Mouse (Mus musculus) urinary bladder, postnatal 10 days (tissue): ENCODE results near the gene Tubg2.

ENCODE experiments used
- DNase-seq: peaks from one replicate; pipeline ENCODE4 v3.0.0; 2022; ENCODE audit warnings: low spot score

Tubg2 gene

DNA sequence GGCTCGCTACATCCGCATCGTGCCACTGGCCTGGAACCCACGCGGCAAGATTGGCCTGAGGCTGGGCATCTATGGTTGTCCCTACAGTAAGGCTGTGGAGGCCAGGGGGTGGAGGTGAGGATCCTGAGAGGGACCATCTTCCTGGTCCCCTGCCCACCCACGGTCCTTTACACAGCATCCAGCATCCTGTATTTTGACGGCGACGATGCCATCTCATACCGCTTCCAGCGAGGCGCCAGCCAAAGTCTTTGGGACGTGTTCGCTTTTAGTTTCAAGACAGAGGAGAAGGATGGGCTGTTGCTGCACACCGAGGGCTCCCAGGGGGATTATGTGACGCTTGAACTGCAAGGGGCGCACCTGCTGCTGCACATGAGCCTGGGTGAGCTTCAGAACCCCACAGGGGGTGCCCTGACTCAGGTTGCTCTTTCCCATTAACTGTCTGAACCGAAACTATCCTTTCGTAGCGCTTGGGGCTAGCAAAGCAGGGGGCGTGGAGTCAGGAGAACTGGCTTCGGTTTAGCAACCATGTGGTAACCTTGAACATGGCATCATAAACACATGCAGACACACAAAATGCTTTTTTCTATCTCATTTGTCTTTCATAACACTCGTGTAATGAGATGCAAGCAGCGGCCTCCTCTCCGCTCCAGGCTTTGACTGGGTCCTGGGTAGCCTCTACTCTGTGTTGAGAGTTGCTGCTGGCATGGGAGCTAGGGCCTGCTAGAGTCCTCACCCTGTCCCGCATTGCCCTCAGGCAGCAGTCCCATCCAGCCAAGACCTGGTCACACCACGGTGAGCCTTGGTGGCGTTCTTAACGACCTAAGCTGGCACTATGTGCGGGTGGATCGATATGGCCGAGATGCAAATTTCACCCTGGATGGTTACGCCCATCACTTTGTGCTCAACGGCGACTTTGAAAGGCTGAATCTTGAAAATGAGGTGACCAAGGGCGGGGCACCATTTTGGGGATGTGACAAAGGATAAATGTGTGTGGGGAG lies 22.7 kb downstream of the Tubg2 start:
- no peak for DNase-seq

DNA sequence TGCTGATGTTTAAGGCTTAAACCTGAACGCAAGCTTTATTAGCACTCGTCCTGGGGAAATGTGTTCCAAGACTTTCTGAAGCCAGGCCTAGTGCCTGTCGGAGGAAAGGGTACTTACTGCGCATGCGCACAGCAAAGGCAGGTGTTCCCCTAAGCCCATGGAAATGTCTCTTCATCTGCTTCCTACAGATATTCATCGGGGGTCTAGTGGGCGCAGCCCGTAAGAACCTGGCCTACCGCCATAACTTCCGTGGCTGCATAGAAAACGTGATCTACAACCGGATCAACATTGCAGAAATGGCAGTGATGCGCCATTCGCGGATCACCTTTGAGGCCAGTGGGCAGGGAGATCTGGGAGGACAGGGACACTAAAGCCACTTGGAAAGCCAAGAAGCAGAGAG lies 23.6 kb downstream of the Tubg2 start:
- DNase-seq, result no peak

DNA sequence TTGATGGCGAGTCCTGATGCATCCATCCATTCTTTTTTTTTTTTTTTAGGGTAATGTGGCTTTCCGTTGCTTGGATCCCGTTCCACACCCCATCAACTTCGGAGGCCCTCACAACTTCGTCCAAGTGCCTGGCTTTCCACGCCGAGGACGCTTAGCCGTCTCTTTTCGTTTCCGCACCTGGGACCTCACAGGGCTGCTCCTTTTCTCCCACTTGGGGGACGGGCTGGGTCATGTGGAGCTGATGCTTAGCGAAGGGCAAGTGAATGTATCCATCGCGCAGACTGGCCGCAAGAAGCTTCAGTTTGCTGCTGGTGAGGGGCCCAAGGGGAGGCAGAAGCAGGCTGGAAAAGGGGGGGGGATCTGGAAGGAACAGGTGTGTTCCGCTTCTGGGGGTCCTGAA lies 24.6 kb downstream of the Tubg2 start:
- DNase-seq, result no peak

DNA sequence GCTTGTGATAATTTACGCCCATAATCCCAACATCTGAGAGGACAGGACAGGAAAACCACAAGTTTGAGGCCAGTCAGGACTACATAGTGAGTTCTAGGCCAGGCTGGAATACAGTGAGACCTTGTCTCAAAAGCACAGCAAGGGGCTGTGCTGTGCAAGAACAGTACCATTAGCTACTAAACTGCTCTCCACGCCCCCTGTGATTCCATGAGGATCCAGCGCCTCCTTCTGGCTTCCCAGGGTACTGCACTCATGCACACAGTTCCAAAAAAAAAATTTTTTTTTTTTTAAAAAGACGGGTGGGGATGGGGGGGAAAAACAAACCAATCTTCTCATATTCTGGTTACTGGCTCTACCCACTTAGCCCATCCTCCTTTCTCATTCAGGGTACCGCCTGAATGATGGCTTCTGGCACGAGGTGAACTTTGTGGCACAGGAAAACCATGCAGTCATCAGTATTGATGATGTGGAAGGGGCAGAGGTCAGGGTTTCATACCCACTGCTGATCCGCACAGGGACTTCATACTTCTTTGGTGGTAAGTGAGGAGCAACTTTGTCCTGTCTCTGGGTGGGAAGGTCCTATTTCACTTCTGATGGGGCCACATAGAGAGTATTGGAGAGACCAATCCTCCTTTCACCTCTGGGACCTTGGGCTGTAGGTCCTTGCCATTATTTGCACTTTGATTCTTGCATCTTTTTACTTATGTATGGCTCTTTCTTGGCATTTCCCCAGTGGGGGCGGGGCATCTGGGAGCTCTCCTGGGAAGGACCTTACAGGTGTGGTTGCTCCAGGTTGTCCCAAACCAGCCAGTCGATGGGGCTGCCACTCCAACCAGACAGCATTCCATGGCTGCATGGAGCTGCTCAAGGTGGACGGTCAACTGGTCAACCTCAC lies 25.4 kb downstream of the Tubg2 start:
- no peak for DNase-seq

DNA sequence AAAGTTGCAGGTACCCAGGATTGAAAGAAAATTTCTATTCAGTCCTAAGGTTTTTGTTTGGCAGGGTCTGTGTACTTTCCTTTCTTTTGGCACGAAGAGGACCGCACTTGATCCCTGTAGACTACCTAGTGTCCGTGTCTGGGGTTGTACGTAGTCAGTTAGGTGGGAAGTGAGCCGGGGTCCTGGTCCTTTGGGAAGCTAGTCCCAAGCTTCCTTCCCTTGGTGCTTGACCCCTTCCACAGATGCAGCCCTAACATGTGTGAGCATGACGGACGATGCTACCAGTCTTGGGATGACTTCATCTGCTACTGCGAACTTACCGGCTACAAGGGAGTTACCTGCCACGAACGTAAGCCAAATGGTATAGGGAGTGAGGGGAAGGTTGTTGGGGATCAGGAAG lies 26.3 kb downstream of the Tubg2 start:
- DNase-seq, result no peak

DNA sequence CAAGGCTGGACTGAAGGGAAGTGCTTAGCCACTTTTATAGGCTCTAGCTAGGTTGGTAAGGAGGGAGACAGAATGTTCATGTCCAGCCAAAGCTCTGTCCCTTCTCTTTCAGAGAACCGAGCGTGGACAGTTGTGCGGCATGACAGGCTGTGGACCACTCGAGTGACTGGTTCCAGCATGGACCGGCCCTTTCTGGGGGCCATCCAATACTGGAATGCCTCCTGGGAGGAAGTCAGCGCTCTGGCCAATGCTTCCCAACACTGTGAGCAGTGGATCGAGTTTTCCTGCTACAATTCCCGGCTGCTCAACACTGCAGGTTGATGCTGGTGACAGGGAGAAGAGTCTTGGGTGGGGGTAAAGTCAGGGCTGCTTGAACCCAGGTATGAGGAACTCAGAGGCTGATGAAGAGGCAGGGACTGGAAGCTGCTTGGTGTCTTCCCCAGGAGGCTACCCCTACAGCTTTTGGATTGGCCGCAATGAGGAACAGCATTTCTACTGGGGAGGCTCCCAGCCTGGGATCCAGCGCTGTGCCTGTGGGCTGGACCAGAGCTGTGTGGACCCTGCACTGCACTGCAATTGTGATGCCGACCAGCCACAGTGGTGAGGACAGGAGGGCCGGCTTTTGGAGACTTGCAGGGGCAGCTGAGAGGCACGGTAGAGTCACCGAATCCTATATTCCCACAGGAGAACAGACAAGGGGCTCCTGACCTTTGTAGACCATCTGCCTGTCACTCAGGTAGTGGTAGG lies 27.2 kb downstream of the Tubg2 start:
- no peak for DNase-seq

DNA sequence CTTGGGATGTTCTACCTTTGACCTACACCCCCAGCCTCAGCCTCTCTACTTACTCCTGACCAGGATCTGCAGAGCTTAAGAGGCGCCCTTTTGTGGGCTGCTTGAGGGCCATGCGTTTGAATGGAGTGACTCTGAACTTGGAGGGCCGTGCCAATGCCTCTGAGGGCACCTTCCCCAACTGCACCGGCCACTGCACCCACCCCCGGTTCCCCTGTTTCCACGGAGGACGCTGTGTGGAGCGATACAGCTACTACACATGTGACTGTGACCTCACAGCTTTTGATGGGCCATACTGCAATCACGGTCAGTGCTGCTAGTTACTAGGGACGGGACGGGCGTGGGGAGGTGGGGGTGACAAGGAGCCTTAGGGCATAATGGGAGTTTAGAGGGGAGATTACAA lies 29.3 kb downstream of the Tubg2 start:
- DNase-seq, result no peak

DNA sequence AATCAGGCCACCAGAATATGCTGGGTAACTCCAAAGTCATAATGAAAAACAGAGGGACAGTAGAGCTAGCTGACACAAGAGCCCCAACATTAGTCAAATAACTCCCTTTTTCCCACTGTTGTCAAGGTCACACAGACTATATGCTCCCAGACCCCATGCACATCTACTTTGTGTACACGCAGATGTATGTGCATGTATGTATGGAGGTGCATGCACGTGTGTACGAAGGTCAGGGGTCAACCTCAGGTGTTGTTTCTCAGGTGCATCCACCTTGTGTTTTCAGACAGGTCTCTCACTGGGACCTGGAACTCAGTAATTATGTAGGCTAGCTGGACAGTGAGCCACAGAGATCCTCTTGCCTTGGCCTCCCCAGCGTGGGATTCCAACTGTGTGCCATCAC lies 29.7 kb downstream of the Tubg2 start:
- DNase-seq, result no peak

DNA sequence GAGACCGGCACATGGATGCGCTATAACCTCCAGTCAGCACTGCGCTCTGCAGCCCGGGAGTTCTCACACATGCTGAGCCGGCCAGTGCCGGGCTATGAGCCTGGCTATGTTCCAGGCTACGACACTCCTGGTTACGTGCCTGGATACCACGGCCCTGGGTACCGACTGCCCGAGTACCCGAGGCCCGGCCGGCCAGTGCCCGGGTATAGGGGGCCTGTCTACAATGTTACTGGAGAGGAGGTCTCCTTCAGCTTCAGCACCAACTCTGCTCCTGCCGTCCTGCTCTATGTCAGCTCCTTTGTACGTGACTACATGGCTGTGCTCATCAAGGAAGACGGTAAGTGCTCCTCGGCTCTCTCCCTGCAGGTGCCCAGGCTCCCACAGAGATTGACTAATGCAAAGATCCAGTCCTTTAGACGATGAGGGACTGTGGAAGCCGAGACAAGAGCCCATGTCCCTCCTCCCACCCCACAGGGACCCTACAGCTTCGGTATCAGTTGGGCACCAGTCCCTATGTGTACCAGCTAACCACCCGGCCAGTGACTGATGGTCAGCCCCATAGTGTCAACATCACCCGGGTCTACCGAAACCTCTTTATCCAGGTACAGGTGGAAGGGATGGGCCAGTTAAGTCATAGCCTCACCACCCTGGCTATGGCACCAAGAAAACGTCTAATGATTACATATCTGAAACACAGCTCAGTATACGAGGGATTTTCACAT lies 31.0 kb downstream of the Tubg2 start:
- DNase-seq, result no peak

DNA sequence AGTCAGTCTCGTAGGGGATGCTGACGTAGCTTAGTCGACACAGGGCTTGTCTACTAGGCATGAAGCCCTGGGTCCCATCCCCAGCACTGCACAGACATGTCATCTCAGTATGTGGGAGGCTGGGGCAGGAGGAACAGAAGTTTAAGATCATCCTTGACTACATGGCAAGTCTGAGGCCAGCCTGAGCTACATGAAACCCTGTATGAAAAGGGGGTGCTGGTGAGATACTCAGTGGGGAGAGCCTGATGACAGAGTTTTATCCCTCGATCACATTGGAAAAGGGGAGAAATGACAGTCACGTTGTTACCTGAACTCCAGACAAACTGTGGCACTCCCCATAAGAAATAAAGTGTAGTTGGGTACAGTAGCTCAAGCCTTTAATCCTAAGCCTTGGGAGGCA lies 31.8 kb downstream of the Tubg2 start:
- DNase-seq, result no peak

DNA sequence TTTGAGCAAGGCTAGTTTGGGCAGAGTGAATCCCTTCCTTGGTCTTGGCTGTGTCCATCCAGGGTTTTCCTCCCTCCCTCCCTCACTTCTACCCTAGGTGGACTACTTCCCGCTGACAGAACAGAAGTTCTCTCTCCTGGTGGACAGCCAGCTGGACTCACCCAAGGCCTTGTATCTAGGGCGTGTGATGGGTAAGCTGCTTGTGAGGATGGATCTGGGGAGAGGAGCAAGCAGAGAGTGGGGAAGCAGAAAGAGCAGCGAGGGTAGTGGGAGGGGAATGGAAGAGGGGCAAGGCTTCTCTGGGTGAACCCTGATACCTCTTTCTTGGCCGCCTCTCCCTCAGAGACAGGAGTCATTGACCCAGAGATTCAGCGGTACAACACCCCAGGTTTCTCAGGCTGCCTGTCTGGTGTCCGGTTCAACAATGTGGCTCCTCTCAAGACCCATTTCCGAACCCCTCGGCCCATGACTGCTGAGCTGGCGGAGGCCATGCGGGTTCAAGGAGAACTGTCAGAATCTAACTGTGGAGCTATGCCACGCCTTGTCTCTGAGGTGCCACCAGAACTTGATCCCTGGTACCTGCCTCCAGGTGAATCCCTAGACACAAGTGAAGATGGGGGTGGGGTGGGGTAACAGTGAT lies 32.6 kb downstream of the Tubg2 start:
- no peak for DNase-seq

DNA sequence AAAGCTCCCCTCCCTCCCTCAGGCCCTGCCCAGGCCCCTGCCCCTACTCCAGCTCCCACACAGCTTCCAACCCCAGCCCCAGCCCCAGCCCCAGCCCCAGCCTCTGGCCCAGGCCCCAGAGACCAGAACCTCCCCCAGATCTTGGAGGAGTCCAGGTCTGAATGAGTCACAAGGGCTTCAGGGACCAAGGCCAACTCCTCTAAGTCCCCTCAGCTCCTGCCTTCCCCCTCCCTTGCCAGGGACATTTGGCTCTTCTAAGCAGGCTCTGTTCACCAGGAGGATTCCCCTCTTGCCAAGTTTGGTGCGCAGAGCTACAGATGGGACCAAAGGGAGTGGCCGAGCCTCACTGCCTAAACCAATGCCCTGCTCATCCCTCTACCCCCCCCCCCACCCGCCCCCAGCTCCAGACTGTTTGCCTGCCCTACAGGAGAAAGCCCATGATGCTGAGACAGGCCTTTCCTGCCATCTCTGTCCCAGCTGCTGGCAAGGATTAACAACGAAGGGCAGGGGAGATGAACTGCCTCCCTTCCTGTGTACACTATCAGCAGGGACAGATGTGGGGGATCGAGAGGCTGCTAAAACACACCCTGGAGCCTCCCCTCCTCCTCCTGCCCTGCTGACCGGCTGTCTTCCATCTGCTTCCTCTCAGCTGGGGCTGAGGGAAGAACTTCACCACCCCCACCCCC lies 33.9 kb downstream of the Tubg2 start:
- DNase-seq, result no peak

DNA sequence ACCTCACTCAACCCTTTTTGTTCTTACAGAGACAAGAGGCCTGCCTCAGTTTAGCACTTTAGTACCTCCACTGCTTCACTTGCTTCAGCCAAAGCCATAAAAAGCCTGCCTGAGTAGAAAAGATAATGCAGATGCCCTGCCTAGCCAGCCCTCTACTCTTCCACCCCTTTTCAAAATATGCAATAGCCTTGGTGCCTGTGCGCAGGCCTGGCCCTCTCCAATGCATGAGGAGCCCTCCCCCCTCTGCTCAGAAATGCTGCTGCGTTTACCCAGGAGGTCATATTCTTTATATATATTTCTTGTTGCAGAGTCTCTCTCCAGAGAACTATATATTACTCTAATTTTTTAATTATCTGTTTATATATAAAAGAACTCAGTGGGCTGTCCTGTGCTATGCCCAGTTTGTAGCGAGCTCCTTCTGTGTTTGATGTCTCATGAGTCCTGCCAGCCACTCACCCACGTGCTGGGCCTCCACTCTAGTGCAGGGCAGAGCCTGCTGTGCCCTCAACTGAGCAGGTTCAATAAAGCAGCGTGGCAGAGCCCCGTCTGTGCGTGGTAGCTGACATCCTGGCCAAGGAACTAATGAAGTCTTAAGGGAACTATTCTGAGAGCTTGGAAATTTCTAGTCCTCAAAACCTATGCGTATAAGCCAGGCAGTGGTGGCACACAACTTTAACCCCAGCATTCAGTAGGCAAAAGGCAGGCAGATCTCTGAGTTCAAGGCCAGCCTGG lies 34.6 kb downstream of the Tubg2 start:
- no peak for DNase-seq

DNA sequence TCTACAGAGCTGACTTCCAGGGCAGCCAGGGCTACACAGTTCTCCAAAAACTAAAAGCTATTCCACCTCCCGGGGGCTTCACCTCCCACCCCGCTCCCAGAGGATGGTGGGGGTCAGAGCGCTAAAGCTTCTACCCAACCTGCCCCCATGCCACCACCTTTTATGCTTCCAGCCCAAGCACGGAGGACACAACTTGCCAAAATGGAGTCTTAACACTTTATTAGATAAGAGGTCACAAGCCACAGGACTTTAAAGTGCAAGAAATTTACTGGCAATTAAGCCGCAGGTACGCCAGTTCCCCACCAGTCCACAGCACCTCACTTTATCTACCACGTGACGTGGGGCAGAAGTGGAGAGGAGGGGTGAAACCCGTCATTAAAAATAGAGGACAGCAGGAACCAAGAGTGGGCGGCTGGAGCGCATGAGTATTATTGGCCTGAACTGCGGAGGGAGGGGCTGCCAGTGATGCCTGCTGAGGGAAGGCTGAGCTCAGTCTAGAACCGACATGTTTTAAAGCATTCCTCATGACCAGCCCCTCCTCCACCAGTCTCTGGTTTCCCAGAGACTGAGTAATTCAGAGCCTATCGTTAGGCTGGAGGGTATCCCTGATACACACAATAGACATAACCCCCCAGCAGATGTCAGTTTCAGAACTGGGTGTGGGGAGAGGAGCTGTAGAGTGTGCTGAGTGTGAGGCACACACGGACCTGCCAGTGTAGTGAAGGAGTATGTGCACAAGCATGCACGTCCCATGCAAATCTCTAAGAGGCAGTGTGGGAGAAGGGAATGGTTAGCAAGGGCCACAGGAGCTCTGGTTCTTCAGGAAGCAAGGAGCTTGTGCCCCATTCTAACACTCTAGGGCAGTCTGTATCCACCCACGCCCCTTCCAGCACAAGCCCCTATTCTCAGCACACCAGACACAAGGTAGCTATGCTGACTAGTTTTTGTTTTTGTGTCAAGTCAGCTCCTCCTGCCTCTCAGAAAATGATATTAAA lies 35.5 kb downstream of the Tubg2 start:
- DNase-seq, result no peak

DNA sequence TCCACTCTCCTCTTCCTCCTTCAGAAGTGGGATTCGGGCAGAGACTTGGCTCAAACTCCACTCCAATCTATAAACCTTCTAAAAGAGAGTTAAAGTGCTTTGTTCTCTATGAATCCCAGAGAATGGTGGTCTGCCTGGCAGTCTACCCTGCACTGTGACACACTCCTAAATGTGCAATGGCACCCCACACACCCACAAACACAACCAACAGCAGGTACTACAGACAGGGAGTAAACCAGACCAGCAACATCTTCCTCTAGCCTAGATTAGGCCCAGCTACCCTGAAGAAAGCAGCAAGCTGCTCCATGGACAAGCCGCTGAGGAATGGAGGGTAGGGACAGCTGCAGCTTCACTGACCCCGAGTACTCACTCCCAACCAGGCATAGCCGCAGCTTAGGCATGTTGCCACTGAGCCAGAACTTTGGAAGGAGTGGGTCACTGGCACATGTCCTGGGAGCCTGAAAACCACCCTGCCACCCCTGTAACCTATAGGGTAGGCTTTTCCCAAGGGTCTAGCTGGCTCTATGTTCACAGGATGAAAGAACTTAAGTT lies 36.3 kb downstream of the Tubg2 start:
- no peak for DNase-seq

DNA sequence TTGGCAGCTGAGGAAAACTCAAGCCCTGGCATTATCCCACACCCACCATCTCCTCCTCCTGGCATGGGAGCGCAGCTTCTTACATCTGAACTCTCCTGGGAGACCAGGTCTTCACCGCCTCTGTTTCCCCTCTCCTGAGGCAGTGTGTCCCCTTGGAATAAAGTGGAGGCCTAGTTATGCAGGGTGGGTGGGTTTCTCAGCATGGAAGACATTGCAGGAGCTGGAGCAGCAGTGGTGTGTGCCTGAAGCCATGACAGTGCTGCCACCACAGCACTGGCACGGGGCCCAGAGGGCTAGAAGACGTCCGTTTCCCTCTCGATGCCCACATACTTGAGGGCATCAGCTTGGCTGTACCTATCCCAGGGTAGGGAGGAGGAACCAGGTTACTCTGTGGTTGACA lies 36.9 kb downstream of the Tubg2 start:
- no peak for DNase-seq

DNA sequence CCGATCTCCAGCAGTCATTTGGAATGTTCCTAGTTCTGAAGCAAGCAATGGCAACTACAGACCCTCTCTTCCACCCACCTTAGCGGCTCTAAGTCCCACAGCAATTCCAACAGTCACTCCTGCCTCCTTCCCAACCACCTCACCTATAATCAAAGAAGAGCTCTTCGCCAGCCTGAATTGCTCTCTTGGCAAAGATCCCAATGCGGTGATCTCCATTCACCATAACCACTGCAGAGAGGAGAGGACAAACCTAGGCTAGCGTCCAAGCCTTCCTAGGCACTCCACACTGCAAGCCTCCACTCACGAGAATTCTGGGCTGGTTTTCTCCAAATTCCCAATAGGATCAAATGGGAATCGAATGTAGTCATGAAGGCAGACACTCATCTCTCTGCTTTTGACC lies 37.4 kb downstream of the Tubg2 start:
- no peak for DNase-seq

DNA sequence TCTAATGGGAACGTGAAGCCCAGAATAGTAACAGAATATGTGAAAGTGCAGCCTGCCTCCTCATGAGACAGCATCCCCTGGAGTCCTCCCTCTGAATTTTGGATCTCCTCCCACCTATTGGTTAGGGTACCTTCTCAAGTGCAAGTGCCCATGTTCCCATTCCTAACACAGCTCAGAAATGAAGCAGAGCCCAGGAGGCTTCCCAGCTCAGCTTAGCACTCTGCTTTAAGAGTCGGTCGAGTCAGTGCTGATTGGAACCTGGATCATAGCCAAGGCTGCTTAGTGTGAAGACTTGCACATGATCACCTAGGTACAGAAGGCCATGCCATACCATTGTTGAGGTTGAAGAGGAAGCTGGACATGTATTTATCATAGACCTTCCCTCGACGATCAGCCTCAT lies 38.4 kb downstream of the Tubg2 start:
- no peak for DNase-seq
